Mouse (Mus musculus) neural tube, embryonic 13.5 days (tissue): ENCODE data around the gene Arrdc2. TPM values are rescaled to one million over a fixed set of nuclear protein-coding genes. Genes with fewer than 3 reads are reported as not detected.
A peak's percentile ranks its signal among the peaks of the same experiment; 100 is the strongest.

Experiments used
- ATAC-seq: fragments of 200-750 bp; cut with Nextera tagmentation; 2 replicates; pipeline ENCODE4 v1.8.0; 2017; ENCODE audit warnings: low read depth, mild to moderate bottlenecking, moderate TSS enrichment, moderate library complexity
- H3K27ac ChIP-seq: fragments of 300-500 bp; sonication (generic); replicated peaks from 2 replicates; pipeline ENCODE4 v1.5.1; 2015; ENCODE audit warnings: moderate library complexity, mild to moderate bottlenecking, inconsistent platforms
- H3K27me3 ChIP-seq: fragments of 300-500 bp; sonication (generic); 2 replicates; pipeline ENCODE4 v1.6.1; 2015; ENCODE audit warnings: mild to moderate bottlenecking, inconsistent platforms
- H3K36me3 ChIP-seq: fragments of 300-500 bp; sonication (generic); 2 replicates; pipeline ENCODE4 v1.6.1; 2015; ENCODE audit warnings: mild to moderate bottlenecking, inconsistent platforms
- H3K4me1 ChIP-seq: fragments of 300-500 bp; sonication (generic); replicated peaks from 2 replicates; pipeline ENCODE4 v1.6.1; 2015; ENCODE audit warnings: inconsistent platforms
- H3K4me2 ChIP-seq: fragments of 300-500 bp; sonication (generic); 2 replicates; pipeline ENCODE4 v1.6.1; 2015; ENCODE audit warnings: inconsistent platforms, mild to moderate bottlenecking, moderate library complexity
- H3K4me3 ChIP-seq: fragments of 300-500 bp; sonication (generic); 2 replicates; pipeline ENCODE4 v1.5.1; 2015; ENCODE audit warnings: mild to moderate bottlenecking, inconsistent platforms
- H3K9ac ChIP-seq: fragments of 300-500 bp; sonication (generic); 2 replicates; pipeline ENCODE4 v1.6.1; 2015; ENCODE audit warnings: moderate library complexity, mild to moderate bottlenecking, inconsistent platforms
- H3K9me3 ChIP-seq: fragments of 300-500 bp; sonication (generic); 2 replicates; pipeline ENCODE4 v1.6.1; 2016; ENCODE audit warnings: inconsistent platforms
- WGBS: fragments of 180-500 bp; shearing (Covaris S2); methylation state at CpG from one replicate; pipeline ENCODE4 v1.1.7; 2015; 5-methylcytosine and 5-hydroxymethylcytosine counted together
- polyA plus RNA-seq: library from polyadenylated mRNA; unstranded; fragments of >200 nt; fragmentation: Nextera tagmentation; extraction: Ambion mirVana; gene quantifications from 2 replicates; pipeline ENCODE4 v1.2.1, GENCODE M21; 2015

Gene Arrdc2
- polyA plus RNA-seq, 1 experiment from 2014 or later: 7.8 TPM

DNA sequence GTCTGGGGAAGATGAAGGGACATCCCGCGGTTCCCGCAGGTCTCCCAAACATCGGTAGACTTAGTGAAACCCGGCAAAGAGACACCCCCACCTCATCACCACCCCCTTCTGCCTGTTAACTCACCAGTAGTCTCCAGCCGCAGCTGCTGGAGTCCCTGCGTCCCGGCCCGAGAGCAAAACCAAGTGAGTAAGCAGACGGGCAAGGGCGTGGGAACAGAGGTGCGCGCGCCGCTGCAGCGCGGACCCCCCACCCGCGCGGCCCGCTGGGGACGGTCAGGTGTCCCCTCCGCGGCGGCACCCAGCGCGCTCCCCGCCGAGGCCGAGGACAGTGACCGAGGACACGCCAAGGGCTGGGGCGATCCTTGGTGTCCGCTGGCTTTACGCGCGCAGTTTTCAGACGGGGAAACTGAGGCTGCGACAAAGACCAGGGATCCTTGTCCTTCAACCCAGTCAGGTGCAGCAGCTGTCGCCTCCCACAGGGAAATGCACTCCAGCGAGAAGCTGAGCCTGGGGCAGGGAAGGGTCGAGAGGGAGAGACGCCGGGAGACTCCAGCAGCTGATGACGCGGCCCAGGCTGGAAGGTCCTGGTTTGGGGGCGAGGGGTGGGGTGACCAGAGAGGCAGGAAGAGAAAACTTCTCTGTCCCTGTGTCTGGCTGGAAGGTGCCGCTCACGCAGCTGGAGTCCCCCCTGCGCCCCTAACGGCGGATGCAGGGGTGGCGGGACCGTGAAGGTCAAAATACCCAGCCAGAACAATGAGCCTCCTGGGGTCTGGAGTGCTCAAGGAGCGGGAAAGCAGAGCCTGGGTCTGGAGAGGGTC lies 23.5 kb upstream of the Arrdc2 start, which contains the start of gene Kcnn1:
Gene Kcnn1 (minus strand): TSS at position 435 of the 818 bp plus-strand sequence.
- H3K9me3 ChIP-seq: no peaks in the 10 kb centered on the region
- peaks cover 66% of the 10 kb centered on the region for H3K4me1 ChIP-seq
- H3K9ac ChIP-seq: peak within 1 kb of the TSS; percentile 80
- peak within 1 kb of the TSS; percentile 97 for H3K27ac ChIP-seq
- peak within 1 kb of the TSS; percentile 58 for H3K4me3 ChIP-seq
- WGBS: under 1% methylated on average over 55 of the region's 55 CpGs
- peaks cover 17% of the 10 kb centered on the region; the same call in 1 of the 2 replicates for H3K27me3 ChIP-seq
- ATAC-seq: no peak
- peak within 1 kb of the TSS; percentile 96 for H3K4me2 ChIP-seq
- H3K36me3 ChIP-seq: peaks cover 6% of the 10 kb centered on the region

DNA sequence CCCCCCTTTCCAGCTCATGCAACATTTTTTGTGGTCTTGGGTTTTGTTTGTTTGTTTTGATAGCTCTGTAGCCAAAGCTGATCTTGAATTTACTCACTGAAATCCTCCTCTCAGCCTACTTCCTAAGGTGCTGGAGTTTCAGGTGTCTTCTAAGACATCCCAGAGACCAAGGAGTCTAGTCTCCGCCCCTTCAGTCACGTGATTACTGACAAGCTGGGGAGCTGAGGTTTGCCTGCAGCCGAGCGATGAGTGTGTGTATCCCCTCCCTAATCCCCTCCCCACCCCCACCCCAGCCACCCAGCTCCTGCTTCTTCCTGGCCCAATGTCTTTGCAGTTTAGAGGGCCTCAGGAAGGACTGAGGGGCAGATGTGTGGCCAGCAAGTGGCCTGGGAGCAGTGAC lies 18.0 kb upstream of the Arrdc2 start:
- H3K9ac ChIP-seq: peak overlapping the region; percentile 26; the same call in 1 of the 2 replicates

DNA sequence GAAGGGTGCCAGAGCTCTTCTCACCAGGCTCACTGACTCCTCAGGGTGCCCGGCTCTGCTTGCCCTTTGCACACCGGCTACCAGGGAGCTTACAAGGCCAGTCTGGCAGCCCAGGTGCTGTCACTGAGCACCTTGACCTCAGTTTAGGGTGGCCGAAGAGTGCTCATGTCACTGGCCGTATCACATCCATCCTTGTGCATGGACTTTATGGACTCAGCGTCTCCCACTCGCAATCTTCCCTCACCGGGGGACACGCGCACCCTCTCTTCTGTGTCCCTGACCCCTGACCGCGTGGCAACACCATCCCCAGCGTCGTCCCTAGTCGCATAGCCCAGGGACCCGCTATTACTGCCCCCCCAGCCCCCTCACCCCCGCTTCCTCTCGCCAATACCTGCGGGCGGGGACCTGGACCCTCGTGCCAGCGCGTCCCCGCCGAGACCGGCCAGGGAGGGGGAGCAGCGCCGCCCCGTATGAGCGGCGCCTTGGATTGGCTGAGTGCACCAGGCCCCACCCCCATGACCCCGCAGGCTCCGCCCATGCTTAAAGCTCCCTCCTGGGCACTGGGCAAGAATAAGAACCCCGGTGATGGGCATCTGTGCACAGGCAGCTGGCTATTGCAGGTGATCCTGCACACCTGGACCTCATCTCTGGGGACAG lies 17.1 kb upstream of the Arrdc2 start:
- Histone ChIP-seq H3K9ac (peak overlapping the region; percentile 65), H3K27ac (no peak overlapping the region; the same call in 1 of the 2 replicates), H3K4me3 (peak overlapping the region; percentile 47), H3K27me3 (0 out of 2 replicates have a peak, but pooled peaks cover 5% of the 10 kb centered on the region), H3K4me1 (peaks cover 56% of the 10 kb centered on the region), H3K9me3 (no peaks in the 10 kb centered on the region), H3K36me3 (peaks cover 14% of the 10 kb centered on the region; the same call in 1 of the 2 replicates), H3K4me2 (peak overlapping the region; percentile 69)
- 6% methylated on average over 33 of the region's 33 CpGs for WGBS
- ATAC-seq: peak; percentile 75

More for the DNA sequence above, 18.0 kb upstream of the Arrdc2 start:
- Histone ChIP-seq H3K9me3 (no peaks in the 10 kb centered on the region), H3K4me1 (peaks cover 57% of the 10 kb centered on the region), H3K27me3 (peaks cover 13% of the 10 kb centered on the region; the same call in 1 of the 2 replicates), H3K27ac (no peak overlapping the region), H3K4me2 (peak overlapping the region; percentile 69; the same call in 1 of the 2 replicates), H3K4me3 (no peak overlapping the region), H3K36me3 (peaks cover 11% of the 10 kb centered on the region; the same call in 1 of the 2 replicates)
- 7% methylated on average over 4 of the region's 4 CpGs for WGBS
- ATAC-seq: no peak

DNA sequence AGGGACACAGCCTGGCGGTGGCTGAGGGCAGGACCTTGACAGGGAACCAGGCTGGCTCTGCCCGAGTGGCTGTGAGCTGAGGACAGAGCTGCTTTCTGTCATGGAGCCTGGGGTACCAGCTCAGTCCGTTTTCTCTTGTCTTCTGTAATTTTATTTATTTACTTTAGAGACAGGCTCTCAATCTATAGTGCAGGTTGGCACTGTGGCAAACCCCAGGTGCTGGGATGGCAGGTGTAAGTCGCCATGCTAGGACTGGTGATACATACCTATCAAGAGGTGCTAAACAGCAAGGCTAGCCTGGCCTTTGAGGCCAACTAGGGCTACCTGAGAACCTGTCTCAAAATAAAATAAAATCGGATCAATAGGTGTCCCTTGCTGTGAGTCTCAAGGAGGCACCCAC lies 16.5 kb upstream of the Arrdc2 start:
- Histone ChIP-seq H3K36me3 (peaks cover 14% of the 10 kb centered on the region; the same call in 1 of the 2 replicates), H3K4me2 (peak overlapping the region; percentile 69), H3K4me3 (peak overlapping the region; percentile 47), H3K27ac (no peak overlapping the region), H3K27me3 (no peaks in the 10 kb centered on the region), H3K9me3 (no peaks in the 10 kb centered on the region), H3K4me1 (peaks cover 52% of the 10 kb centered on the region), H3K9ac (peak overlapping the region; percentile 8; the same call in 1 of the 2 replicates)
- WGBS: 68% methylated on average over 5 of the region's 5 CpGs
- ATAC-seq: no peak

DNA sequence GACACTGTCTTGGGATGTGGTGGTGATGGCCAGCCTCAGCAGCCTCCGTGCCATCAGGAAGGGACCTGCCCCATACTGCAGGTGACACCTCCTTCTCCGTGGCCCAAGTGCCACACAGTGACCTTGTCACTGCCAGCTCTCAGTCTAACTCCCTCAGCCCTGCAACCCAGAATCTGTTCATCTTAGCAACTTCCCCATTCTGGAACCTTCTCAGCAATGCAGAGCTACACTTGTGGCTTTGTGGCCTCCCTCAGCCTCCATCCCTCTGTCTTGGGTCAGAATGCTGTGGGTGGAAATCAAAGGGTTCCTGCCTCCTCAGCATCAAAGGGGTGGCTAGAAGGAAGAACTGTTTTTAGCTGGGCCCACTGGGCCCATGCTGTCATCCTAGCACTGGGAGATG lies 14.3 kb upstream of the Arrdc2 start:
- Histone ChIP-seq H3K4me3 (no peak overlapping the region), H3K27ac (no peak overlapping the region), H3K4me1 (peaks cover 49% of the 10 kb centered on the region), H3K9ac (no peak overlapping the region), H3K27me3 (no peaks in the 10 kb centered on the region), H3K9me3 (no peaks in the 10 kb centered on the region), H3K4me2 (no peak overlapping the region), H3K36me3 (peaks cover 16% of the 10 kb centered on the region; the same call in 1 of the 2 replicates)
- no peak for ATAC-seq
- WGBS: 91% methylated on average over 2 of the region's 2 CpGs

DNA sequence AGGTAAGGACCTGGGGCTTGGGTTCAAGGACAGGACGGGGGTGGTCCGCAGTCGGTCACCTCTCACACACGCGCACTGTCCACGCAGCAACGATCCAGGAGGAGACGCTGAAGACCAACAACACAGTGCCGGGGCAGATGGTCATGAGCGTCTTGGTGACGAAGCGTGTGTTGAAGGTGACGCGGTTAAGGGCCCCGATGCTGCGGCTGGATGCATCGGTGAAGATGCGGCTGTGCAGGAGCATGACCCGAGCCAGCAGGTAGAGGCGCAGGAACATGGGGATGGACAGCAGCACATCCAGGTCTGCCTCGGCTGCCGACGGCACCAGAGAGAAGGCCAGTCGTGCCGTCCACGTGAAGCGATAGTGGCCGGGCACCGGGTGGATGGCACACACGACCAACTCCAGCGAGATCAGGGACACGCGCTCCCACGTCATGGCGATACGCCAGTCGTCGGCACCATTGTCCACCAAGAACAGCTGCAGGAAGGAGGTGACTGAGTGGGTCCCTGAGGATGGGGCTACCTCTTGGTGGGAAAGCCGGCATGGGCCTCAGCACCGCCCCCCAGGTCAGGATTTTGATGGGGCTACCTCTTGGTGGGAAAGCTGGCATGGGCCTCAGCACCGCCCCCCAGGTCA lies 13.2 kb upstream of the Arrdc2 start:
- H3K36me3 ChIP-seq: peaks cover 16% of the 10 kb centered on the region; the same call in 1 of the 2 replicates
- H3K27ac ChIP-seq: no peak overlapping the region
- no peak overlapping the region for H3K9ac ChIP-seq
- H3K4me1 ChIP-seq: peaks cover 39% of the 10 kb centered on the region
- no peak overlapping the region for H3K4me2 ChIP-seq
- no peaks in the 10 kb centered on the region for H3K27me3 ChIP-seq
- 94% methylated on average over 41 of the region's 41 CpGs for WGBS
- no peak for ATAC-seq
- H3K4me3 ChIP-seq: no peak overlapping the region
- no peaks in the 10 kb centered on the region for H3K9me3 ChIP-seq

DNA sequence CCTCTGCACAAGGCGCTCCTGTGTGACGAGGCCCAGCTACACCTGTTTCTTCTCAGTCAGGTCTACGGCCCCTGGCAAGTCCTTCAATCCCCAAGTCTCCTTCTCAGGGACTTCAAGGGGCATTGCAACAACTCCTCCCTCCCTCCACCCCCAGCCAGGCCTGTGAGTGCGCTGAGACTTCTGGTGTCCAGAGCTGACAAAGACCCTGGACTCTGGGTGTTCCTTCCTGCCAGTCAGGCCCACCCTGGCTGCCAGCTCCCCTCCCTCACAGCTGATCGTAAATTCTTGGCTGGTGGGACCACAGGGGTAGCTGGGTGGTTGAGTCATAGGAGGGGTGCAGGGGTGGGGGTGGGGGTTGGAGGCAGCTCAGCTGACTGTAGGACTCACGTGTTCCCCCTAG lies 12.3 kb upstream of the Arrdc2 start:
- no peak for ATAC-seq
- 49% methylated on average over 6 of the region's 6 CpGs for WGBS
- no peak overlapping the region for H3K9ac ChIP-seq

DNA sequence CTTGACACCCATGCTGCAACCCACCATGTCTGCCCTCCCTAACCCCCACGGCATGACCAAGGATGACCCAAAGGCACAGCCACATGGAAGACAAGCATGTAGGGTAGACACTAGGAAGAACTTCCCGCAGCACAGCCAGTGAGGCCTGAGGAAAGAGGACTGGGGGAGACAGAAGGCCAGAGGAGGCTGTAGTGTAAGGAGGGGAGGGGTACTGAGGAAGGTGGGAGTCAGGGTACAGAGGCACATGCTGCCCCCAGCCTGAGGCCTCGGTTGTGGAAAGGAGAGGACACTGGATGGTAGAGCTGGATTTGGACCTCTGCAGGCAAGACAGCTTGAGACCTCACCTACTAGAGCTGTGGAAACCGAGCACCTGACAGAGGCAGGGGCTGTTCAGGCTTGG lies 11.4 kb upstream of the Arrdc2 start:
- Histone ChIP-seq H3K4me3 (no peak overlapping the region), H3K9ac (no peak overlapping the region), H3K36me3 (peaks cover 16% of the 10 kb centered on the region; the same call in 1 of the 2 replicates), H3K4me2 (no peak overlapping the region), H3K4me1 (peaks cover 21% of the 10 kb centered on the region), H3K27ac (no peak overlapping the region), H3K9me3 (no peaks in the 10 kb centered on the region), H3K27me3 (no peaks in the 10 kb centered on the region)
- no peak for ATAC-seq
- 92% methylated on average over 4 of the region's 4 CpGs for WGBS

More for the DNA sequence above, 12.3 kb upstream of the Arrdc2 start:
- peaks cover 16% of the 10 kb centered on the region; the same call in 1 of the 2 replicates for H3K36me3 ChIP-seq
- no peaks in the 10 kb centered on the region for H3K9me3 ChIP-seq
- no peak overlapping the region for H3K27ac ChIP-seq
- no peak overlapping the region for H3K4me3 ChIP-seq
- peaks cover 30% of the 10 kb centered on the region for H3K4me1 ChIP-seq
- no peak overlapping the region for H3K4me2 ChIP-seq
- no peaks in the 10 kb centered on the region for H3K27me3 ChIP-seq

DNA sequence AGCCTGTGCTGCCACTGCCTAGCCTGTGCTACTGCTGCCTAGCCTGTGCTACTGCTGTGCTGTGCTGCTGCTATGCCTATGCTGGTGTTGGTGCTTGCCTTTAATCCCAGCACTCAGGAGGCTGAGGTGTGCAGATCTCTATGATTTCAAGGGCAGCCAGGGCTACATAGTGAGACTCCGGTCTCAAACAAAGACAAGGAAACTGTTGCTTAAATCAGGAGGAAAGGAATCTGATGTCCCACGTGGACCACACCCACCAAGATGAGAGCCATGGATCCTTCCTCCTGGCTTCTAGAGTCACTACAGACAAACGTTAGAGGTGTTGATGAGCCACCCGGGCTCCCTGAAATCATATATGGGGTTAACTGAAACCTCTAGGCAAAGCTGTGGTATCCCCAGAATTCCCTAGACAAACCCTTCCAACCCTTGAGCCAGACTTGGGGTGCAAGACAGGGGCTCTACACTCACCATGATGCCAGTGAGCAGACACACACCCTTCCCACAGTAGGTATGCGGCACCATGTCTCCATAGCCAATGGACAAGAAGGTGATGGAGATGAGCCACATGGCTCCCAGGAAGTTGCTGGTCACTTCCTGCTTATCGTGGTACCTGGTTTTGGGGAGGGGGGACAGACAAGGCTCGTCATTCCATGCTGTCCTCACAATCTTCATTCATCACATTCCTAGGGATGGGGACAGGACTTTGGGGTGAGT lies 10.8 kb upstream of the Arrdc2 start:
- no peaks in the 10 kb centered on the region for H3K27me3 ChIP-seq
- H3K4me2 ChIP-seq: no peak overlapping the region
- peaks cover 16% of the 10 kb centered on the region for H3K4me1 ChIP-seq
- no peak overlapping the region for H3K9ac ChIP-seq
- no peaks in the 10 kb centered on the region for H3K9me3 ChIP-seq
- 80% methylated on average over 7 of the region's 7 CpGs for WGBS
- peaks cover 16% of the 10 kb centered on the region; the same call in 1 of the 2 replicates for H3K36me3 ChIP-seq
- H3K4me3 ChIP-seq: no peak overlapping the region
- no peak overlapping the region for H3K27ac ChIP-seq
- no peak for ATAC-seq

DNA sequence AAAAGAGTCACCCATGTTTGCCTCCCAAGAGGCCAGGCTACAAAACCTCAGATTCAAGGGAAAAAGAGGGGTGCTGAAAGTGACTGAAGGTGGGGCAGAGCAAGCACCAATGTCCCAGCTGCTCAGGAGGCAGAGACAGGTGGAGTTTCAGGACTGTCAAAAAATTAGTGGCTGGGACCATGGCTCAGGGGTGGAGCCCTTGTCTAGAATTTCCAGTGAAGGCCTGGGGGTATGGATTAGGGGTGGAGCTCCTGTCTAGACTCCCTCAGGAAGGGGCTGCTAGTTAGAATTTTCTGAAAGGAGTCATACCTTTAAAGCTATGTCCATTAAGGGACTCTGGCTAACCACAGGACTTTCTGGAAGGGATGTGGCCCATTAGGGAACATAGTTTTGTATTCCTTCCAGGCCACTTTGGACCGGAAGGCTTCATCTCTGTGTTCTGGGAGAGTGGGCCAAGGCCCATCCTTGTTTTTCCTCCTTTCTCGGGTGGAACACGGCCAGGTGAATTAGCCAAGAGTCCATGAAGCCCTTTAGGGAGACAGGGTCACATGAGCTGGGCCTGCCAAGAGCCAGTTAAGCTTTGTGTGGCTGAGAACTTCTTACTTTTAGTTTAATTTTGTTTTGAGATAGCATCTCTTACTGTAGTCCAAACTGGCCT lies 9.9 kb upstream of the Arrdc2 start:
- ATAC-seq: no peak
- WGBS: 89% methylated on average over 3 of the region's 3 CpGs
- peaks cover 12% of the 10 kb centered on the region for H3K4me1 ChIP-seq
- no peaks in the 10 kb centered on the region for H3K9me3 ChIP-seq
- H3K9ac ChIP-seq: no peak overlapping the region
- H3K36me3 ChIP-seq: peaks cover 16% of the 10 kb centered on the region; the same call in 1 of the 2 replicates
- no peak overlapping the region for H3K27ac ChIP-seq
- H3K27me3 ChIP-seq: no peaks in the 10 kb centered on the region
- no peak overlapping the region for H3K4me3 ChIP-seq
- no peak overlapping the region for H3K4me2 ChIP-seq
